Mouse (Mus musculus): Measurements from ENCODE around the gene Gm13030. TPM values are rescaled to one million over a fixed set of nuclear protein-coding genes. Genes with fewer than 3 reads are reported as not detected.

Gm13030 gene
- total and polyA plus RNA-seq, 2 experiments from 2014 or later = not detected

- H3K9ac ChIP-seq (replicated peaks; ENCODE audit: low read length) = no peak overlapping the region
- no peak for DNase-seq (ENCODE audit: low spot score)
- H3K36me3 ChIP-seq (ENCODE audit: insufficient read depth, low read length) = no peaks in the 10 kb centered on the region
- H3K4me1 ChIP-seq (ENCODE audit: insufficient read depth, low read length) = no peaks in the 10 kb centered on the region
- no peak overlapping the region for H3K27ac ChIP-seq
- no peaks in the 10 kb centered on the region for H3K27me3 ChIP-seq (ENCODE audit: insufficient read depth, low read length)
- H3K4me3 ChIP-seq (ENCODE audit: low read length) = no peak overlapping the region
- no peak for ATAC-seq
- no peaks in the 10 kb centered on the region for H3K9me3 ChIP-seq (ENCODE audit: low read length)
- H3K4me2 ChIP-seq (ENCODE audit: low read depth, low read length) = no peak overlapping the region
- WGBS = 72% methylated on average over 15 of the region's 15 CpGs
- TF ChIP-seq CTCF (IDR thresholded peaks at IDR 0.05; ENCODE audit: low read depth) = no peak
Measured at GRCm38 (mm10) chr4:138858446-138858845, 15.3 kb downstream of the Gm13030 start.

DNA sequence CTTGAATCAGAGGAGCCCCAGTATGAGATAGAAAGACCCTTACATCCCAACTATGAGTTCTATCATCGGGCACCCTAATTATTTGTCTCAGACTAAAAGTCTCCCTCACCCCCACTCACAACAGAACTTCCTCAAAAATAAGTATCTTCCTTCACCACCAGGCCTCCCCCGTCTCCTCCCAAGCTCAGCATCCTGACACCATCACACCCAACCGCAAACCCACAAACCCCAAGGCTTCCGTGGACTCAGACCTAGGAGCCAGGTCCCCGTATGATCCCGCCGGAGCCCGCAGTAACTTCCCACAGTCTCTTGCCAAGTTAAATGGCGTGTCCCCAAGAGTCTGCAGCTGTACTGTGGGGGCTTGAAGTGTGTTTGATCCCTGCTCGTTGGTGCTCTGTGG is 16.2 kb downstream of the Gm13030 start:
- Histone ChIP-seq H3K4me1 (ENCODE audit: insufficient read depth, low read length) (no peaks in the 10 kb centered on the region), H3K27me3 (ENCODE audit: insufficient read depth, low read length) (no peaks in the 10 kb centered on the region), H3K9me3 (ENCODE audit: low read length) (no peaks in the 10 kb centered on the region), H3K27ac (no peak overlapping the region), H3K4me2 (ENCODE audit: low read depth, low read length) (no peak overlapping the region), H3K9ac (replicated peaks; ENCODE audit: low read length) (no peak overlapping the region), H3K36me3 (ENCODE audit: insufficient read depth, low read length) (no peaks in the 10 kb centered on the region), H3K4me3 (ENCODE audit: low read length) (no peak overlapping the region)
- ATAC-seq (no peak), DNase-seq (ENCODE audit: low spot score) (no peak)
- WGBS = 82% methylated on average over 10 of the region's 10 CpGs
- no peak for TF ChIP-seq CTCF (IDR thresholded peaks at IDR 0.05; ENCODE audit: low read depth)

DNA sequence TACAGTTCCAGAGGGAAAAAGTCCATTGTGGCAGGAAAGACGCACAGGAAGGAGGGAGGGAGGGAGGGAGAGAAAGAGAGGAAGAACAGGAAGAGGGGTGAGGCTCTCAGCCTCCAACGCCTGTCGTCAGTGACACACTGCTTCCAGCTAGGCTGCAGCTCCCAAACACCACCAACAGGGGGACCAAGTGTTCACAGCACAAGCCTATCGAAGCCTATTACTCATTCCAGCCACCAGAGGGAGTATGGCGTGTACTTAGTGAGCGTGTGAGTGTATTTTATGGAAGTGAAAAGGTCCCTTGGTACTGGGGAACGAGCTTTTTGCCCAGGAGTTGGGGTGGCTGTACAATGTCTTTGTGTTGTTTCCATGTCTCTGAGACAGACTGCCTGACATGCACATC is 17.3 kb downstream of the Gm13030 start:
- DNase-seq (ENCODE audit: low spot score) (peak; percentile 94), ATAC-seq (peak; percentile 55)
- WGBS = 23% methylated on average over 7 of the region's 7 CpGs
- peak; percentile 100 for TF ChIP-seq CTCF (IDR thresholded peaks at IDR 0.05; ENCODE audit: low read depth)
- H3K27ac ChIP-seq = no peak overlapping the region
- H3K9ac ChIP-seq (replicated peaks; ENCODE audit: low read length) = no peak overlapping the region
- H3K4me2 ChIP-seq (ENCODE audit: low read depth, low read length) = no peak overlapping the region
- H3K27me3 ChIP-seq (ENCODE audit: insufficient read depth, low read length) = no peaks in the 10 kb centered on the region
- no peak overlapping the region for H3K4me3 ChIP-seq (ENCODE audit: low read length)
- no peaks in the 10 kb centered on the region for H3K36me3 ChIP-seq (ENCODE audit: insufficient read depth, low read length)
- H3K9me3 ChIP-seq (ENCODE audit: low read length) = no peaks in the 10 kb centered on the region
- no peaks in the 10 kb centered on the region for H3K4me1 ChIP-seq (ENCODE audit: insufficient read depth, low read length)

- Histone ChIP-seq H3K9ac (replicated peaks; ENCODE audit: low read length) (no peak overlapping the region), H3K4me2 (ENCODE audit: low read depth, low read length) (no peak overlapping the region), H3K4me3 (ENCODE audit: low read length) (no peak overlapping the region), H3K4me1 (ENCODE audit: insufficient read depth, low read length) (no peaks in the 10 kb centered on the region), H3K27ac (no peak overlapping the region), H3K9me3 (ENCODE audit: low read length) (no peaks in the 10 kb centered on the region), H3K36me3 (ENCODE audit: insufficient read depth, low read length) (no peaks in the 10 kb centered on the region), H3K27me3 (ENCODE audit: insufficient read depth, low read length) (no peaks in the 10 kb centered on the region)
- no peak for TF ChIP-seq CTCF (IDR thresholded peaks at IDR 0.05; ENCODE audit: low read depth)
- no peak for ATAC-seq
- DNase-seq (ENCODE audit: low spot score) = peak; percentile 43
- 72% methylated on average over 9 of the region's 9 CpGs for WGBS
Measured at GRCm38 (mm10) chr4:138855092-138855632, 18.6 kb downstream of the Gm13030 start.

- Histone ChIP-seq H3K36me3 (ENCODE audit: insufficient read depth, low read length) (no peaks in the 10 kb centered on the region), H3K27me3 (ENCODE audit: insufficient read depth, low read length) (no peaks in the 10 kb centered on the region), H3K4me2 (ENCODE audit: low read depth, low read length) (no peak overlapping the region), H3K27ac (no peak overlapping the region), H3K4me3 (ENCODE audit: low read length) (no peak overlapping the region), H3K9me3 (ENCODE audit: low read length) (no peaks in the 10 kb centered on the region), H3K4me1 (ENCODE audit: insufficient read depth, low read length) (no peaks in the 10 kb centered on the region), H3K9ac (replicated peaks; ENCODE audit: low read length) (no peak overlapping the region)
- ATAC-seq (no peak), DNase-seq (ENCODE audit: low spot score) (no peak)
- no peak for TF ChIP-seq CTCF (IDR thresholded peaks at IDR 0.05; ENCODE audit: low read depth)
- 78% methylated on average over 6 of the region's 6 CpGs for WGBS
Measured at GRCm38 (mm10) chr4:138852961-138853360, 20.8 kb downstream of the Gm13030 start.

DNA sequence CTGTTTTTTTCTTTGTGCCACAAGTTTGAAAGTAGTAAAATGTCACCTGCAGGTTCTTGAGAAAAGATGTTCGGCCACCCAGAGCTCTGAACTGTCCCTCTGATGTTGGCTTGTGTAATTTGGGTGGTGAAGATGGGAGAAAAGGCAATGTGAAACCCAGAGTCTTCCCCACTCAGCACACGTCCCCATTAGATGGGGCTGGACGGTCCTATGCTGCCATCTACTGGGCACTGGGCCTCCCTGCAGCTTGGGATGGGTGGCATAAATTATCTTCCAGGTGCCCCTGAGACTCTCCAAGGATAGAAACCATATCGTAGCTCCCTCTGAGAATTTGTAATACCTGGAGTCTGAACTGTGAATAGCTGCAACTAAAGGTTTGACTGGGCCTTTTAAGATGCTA is 22.3 kb downstream of the Gm13030 start:
- TF ChIP-seq CTCF (IDR thresholded peaks at IDR 0.05; ENCODE audit: low read depth) = peak; percentile 100
- H3K9ac ChIP-seq (replicated peaks; ENCODE audit: low read length) = no peak overlapping the region
- no peaks in the 10 kb centered on the region for H3K4me1 ChIP-seq (ENCODE audit: insufficient read depth, low read length)
- DNase-seq (ENCODE audit: low spot score) (peak; percentile 84), ATAC-seq (peak; percentile 77)
- WGBS = under 1% methylated on average over 4 of the region's 4 CpGs
- no peak overlapping the region for H3K4me3 ChIP-seq (ENCODE audit: low read length)
- no peaks in the 10 kb centered on the region for H3K9me3 ChIP-seq (ENCODE audit: low read length)
- H3K27ac ChIP-seq = no peak overlapping the region
- no peaks in the 10 kb centered on the region for H3K36me3 ChIP-seq (ENCODE audit: insufficient read depth, low read length)
- H3K4me2 ChIP-seq (ENCODE audit: low read depth, low read length) = no peak overlapping the region
- no peaks in the 10 kb centered on the region for H3K27me3 ChIP-seq (ENCODE audit: insufficient read depth, low read length)

- H3K9ac ChIP-seq (replicated peaks; ENCODE audit: low read length) = no peak overlapping the region
- H3K36me3 ChIP-seq (ENCODE audit: insufficient read depth, low read length) = no peaks in the 10 kb centered on the region
- no peak for TF ChIP-seq CTCF (IDR thresholded peaks at IDR 0.05; ENCODE audit: low read depth)
- no peaks in the 10 kb centered on the region for H3K4me1 ChIP-seq (ENCODE audit: insufficient read depth, low read length)
- H3K9me3 ChIP-seq (ENCODE audit: low read length) = peaks cover 4% of the 10 kb centered on the region; the same call in 1 of the 2 replicates
- no peaks in the 10 kb centered on the region for H3K27me3 ChIP-seq (ENCODE audit: insufficient read depth, low read length)
- no peak overlapping the region for H3K4me3 ChIP-seq (ENCODE audit: low read length)
- DNase-seq (ENCODE audit: low spot score) = peak; percentile 80
- H3K4me2 ChIP-seq (ENCODE audit: low read depth, low read length) = no peak overlapping the region
- WGBS = 41% methylated on average over 7 of the region's 7 CpGs
- H3K27ac ChIP-seq = 0 out of 2 replicates have a peak overlapping the region, but pooled peaks have one; percentile 29
- ATAC-seq = peak; percentile 38; the same call in 1 of the 2 replicates
Measured at GRCm38 (mm10) chr4:138841386-138841785, 32.4 kb downstream of the Gm13030 start.
